Mouse (Mus musculus) bone marrow macrophage, adult 2 months (primary cell): ENCODE data around the gene Ltbp2.

Experiments
- CTCF ChIP-seq: IDR thresholded peaks from 2 replicates; pipeline ENCODE4 v1.5.1; 2012; ENCODE audit warnings: low read depth, mild to moderate bottlenecking, low read length, moderate library complexity
- POLR2A ChIP-seq: IDR thresholded peaks from 2 replicates; pipeline ENCODE4 v1.6.1; 2012; ENCODE audit warnings: mild to moderate bottlenecking, low read depth, low read length, borderline replicate concordance

- TF ChIP-seq POLR2A (no peak), CTCF (no peak)
These were observed 40.7 kb downstream of the Ltbp2 start for GRCm38 (mm10) chr12:84835626-84836025.
